8 mouse cellular contexts compared by ENCODE assay signal in genomic region chr15:101860421-101861130, GRCm38 (mm10). TPM values are rescaled to one million over a fixed set of nuclear protein-coding genes. Genes with fewer than 3 reads are reported as not detected.
DNase-seq lines count a peak whose midpoint lies in the region; ATAC-seq and TF ChIP-seq lines count a peak whose summit lies in the region.
"Had no signal": no experiment of that assay in that cellular context is flagged by ENCODE, and none has a peak within 500 bp of the region (broad histone marks: within the 10 kb centered on the region; RNA-seq: fewer than 3 reads in every experiment).

No protein-coding gene starts in this region.

- H3K4me2 ChIP-seq in neural tube, embryonic 11.5 days (ENCODE audit: low read depth), result peak overlapping the region; percentile 87; the same call in 1 of the 2 replicates
- peak overlapping the region; percentile 88 for H3K4me2 ChIP-seq in forebrain, embryonic 15.5 days (replicated peaks)
- peak overlapping the region; percentile 70 for H3K4me2 ChIP-seq in stomach, postnatal 0 days (replicated peaks; ENCODE audit: low read depth)

- H3K36me3 ChIP-seq in neural tube, embryonic 11.5 days (ENCODE audit: control insufficient read depth, insufficient read depth, low read length), result no peaks in the 10 kb centered on the region
- no peaks in the 10 kb centered on the region for H3K36me3 ChIP-seq in forebrain, embryonic 15.5 days
- H3K36me3 ChIP-seq in stomach, postnatal 0 days (ENCODE audit: control insufficient read depth, insufficient read depth, low read length), result no peaks in the 10 kb centered on the region

- peak; percentile 66 for TF ChIP-seq CTCF in stomach, postnatal 0 days (IDR thresholded peaks at IDR 0.05; ENCODE audit: low read depth)

- H3K4me1 ChIP-seq in neural tube, embryonic 11.5 days (ENCODE audit: control insufficient read depth, insufficient read depth, low read length), result peaks cover 4% of the 10 kb centered on the region; the same call in 1 of the 2 replicates
- peaks cover 16% of the 10 kb centered on the region for H3K4me1 ChIP-seq in forebrain, embryonic 15.5 days
- H3K4me1 ChIP-seq in stomach, postnatal 0 days (replicated peaks; ENCODE audit: control insufficient read depth, insufficient read depth), result no peaks in the 10 kb centered on the region

- no peak for ATAC-seq in neural tube, embryonic 11.5 days (ENCODE audit: insufficient read depth, low FRiP score, low TSS enrichment)
- no peak for ATAC-seq in forebrain, embryonic 15.5 days (replicated peaks)
- no peak for ATAC-seq in stomach, postnatal 0 days (ENCODE audit: low FRiP score, low TSS enrichment)

- H3K27me3 ChIP-seq in neural tube, embryonic 11.5 days (ENCODE audit: control insufficient read depth, insufficient read depth, low read length), result peaks cover 24% of the 10 kb centered on the region
- H3K27me3 ChIP-seq in forebrain, embryonic 15.5 days, result peaks cover 32% of the 10 kb centered on the region
- H3K27me3 ChIP-seq in stomach, postnatal 0 days (ENCODE audit: control insufficient read depth, insufficient read depth, low read length), result no peaks in the 10 kb centered on the region

- WGBS in neural tube, embryonic 11.5 days, result 55% methylated on average over 13 of the region's 13 CpGs
- 62% methylated on average over 13 of the region's 13 CpGs for WGBS in forebrain, embryonic 15.5 days
- 57% methylated on average over 13 of the region's 13 CpGs for WGBS in stomach, postnatal 0 days

- H3K9ac ChIP-seq in neural tube, embryonic 11.5 days (ENCODE audit: low read length), result no peak overlapping the region
- no peak overlapping the region for H3K9ac ChIP-seq in forebrain, embryonic 15.5 days (replicated peaks)
- H3K9ac ChIP-seq in stomach, postnatal 0 days (ENCODE audit: low read length), result peak overlapping the region; percentile 59; the same call in 1 of the 2 replicates

- DNase-seq in neural tube, embryonic 11.5 days (ENCODE audit: low spot score), result no peak
- DNase-seq in neural tube, embryonic 10.5 days (ENCODE audit: extremely low spot score, low spot score), result no peak
- DNase-seq in kidney, postnatal 25 days, result peak; percentile 13 to 40
- DNase-seq in stomach, postnatal 0 days (ENCODE audit: low spot score), result peak; percentile 65
- no peak for DNase-seq in layer of hippocampus, adult 11-12 months (ENCODE audit: low spot score)
- no peak for DNase-seq in adrenal gland, adult 18-20 months (ENCODE audit: low spot score in 2 of 2)

- H3K9me3 ChIP-seq in neural tube, embryonic 11.5 days (ENCODE audit: control insufficient read depth, low read length), result no peaks in the 10 kb centered on the region
- no peaks in the 10 kb centered on the region for H3K9me3 ChIP-seq in forebrain, embryonic 15.5 days
- H3K9me3 ChIP-seq in stomach, postnatal 0 days (ENCODE audit: control insufficient read depth, low read length), result no peaks in the 10 kb centered on the region

- H3K4me3 ChIP-seq in neural tube, embryonic 11.5 days (ENCODE audit: low read depth, low read length), result no peak overlapping the region; the same call in 1 of the 2 replicates
- H3K4me3 ChIP-seq in forebrain, embryonic 15.5 days, result no peak overlapping the region
- peak overlapping the region; percentile 34; the same call in 1 of the 2 replicates for H3K4me3 ChIP-seq in stomach, postnatal 0 days (ENCODE audit: low read depth, low read length)

- TF ChIP-seq EP300 in stomach, postnatal 0 days (optimal IDR thresholded peaks at IDR 0.05), result no peak

- no peak overlapping the region for H3K27ac ChIP-seq in neural tube, embryonic 11.5 days (ENCODE audit: low read depth, low read length)
- no peak overlapping the region for H3K27ac ChIP-seq in forebrain, embryonic 15.5 days (replicated peaks)
- no peak overlapping the region for H3K27ac ChIP-seq in stomach, postnatal 0 days (replicated peaks)
- H3K27ac ChIP-seq: macrophage had no signal

RNA-seq across cellular contexts. Expression of gene Krt77, which starts 8.9 kb away (rescaled TPM):
- polyA plus RNA-seq in neural tube, embryonic 11.5 days (2014; fragmentation: Nextera tagmentation; extraction: Ambion mirVana), result not detected in 2 replicates
- polyA plus RNA-seq in forebrain, embryonic 15.5 days (2015; fragmentation: Nextera tagmentation; extraction: Ambion mirVana), result 0.47 and 1.2 TPM in 2 replicates
- 5.1 and 5.3 TPM in 2 replicates for polyA plus RNA-seq in stomach, postnatal 0 days (2015; fragmentation: Nextera tagmentation; extraction: Ambion mirVana)
- total RNA-seq in adrenal gland, adult 18-20 months (2021), result not detected
- polyA plus RNA-seq: macrophage had no signal

RNA-seq across cellular contexts. Expression of gene Krt1, which starts 10.0 kb away (rescaled TPM):
- polyA plus RNA-seq in neural tube, embryonic 11.5 days (2014; fragmentation: Nextera tagmentation; extraction: Ambion mirVana), result 0.53 and 0.74 TPM in 2 replicates
- polyA plus RNA-seq in forebrain, embryonic 15.5 days (2015; fragmentation: Nextera tagmentation; extraction: Ambion mirVana), result 8.4 and 8.6 TPM in 2 replicates
- 588 and 700 TPM in 2 replicates for polyA plus RNA-seq in stomach, postnatal 0 days (2015; fragmentation: Nextera tagmentation; extraction: Ambion mirVana)
- under 1 TPM in 1 of 2 experiments, not detected in 1; 0.56 TPM for total RNA-seq in adrenal gland, adult 18-20 months (2021)
- polyA plus RNA-seq: macrophage had no signal

RNA-seq across cellular contexts. Expression of gene Krt76, which starts 32.1 kb away (rescaled TPM):
- polyA plus RNA-seq in neural tube, embryonic 11.5 days (2014; fragmentation: Nextera tagmentation; extraction: Ambion mirVana), result not detected in 2 replicates
- not detected in 2 replicates for polyA plus RNA-seq in forebrain, embryonic 15.5 days (2015; fragmentation: Nextera tagmentation; extraction: Ambion mirVana)
- 1.9 and 2.2 TPM in 2 replicates for polyA plus RNA-seq in stomach, postnatal 0 days (2015; fragmentation: Nextera tagmentation; extraction: Ambion mirVana)
- total RNA-seq in adrenal gland, adult 18-20 months (2021), result under 1 TPM in 1 of 2 experiments, not detected in 1; 0.13 TPM
- polyA plus RNA-seq: macrophage had no signal

RNA-seq across cellular contexts. Expression of gene Krt2, which starts 42.6 kb away (rescaled TPM):
- not detected in 2 replicates for polyA plus RNA-seq in neural tube, embryonic 11.5 days (2014; fragmentation: Nextera tagmentation; extraction: Ambion mirVana)
- not detected in 2 replicates for polyA plus RNA-seq in forebrain, embryonic 15.5 days (2015; fragmentation: Nextera tagmentation; extraction: Ambion mirVana)
- not detected in 2 replicates for polyA plus RNA-seq in stomach, postnatal 0 days (2015; fragmentation: Nextera tagmentation; extraction: Ambion mirVana)
- not detected for total RNA-seq in adrenal gland, adult 18-20 months (2021)
- polyA plus RNA-seq: macrophage had no signal

RNA-seq across cellular contexts. Expression of gene Krt73, which starts 58.4 kb away (rescaled TPM):
- polyA plus RNA-seq in neural tube, embryonic 11.5 days (2014; fragmentation: Nextera tagmentation; extraction: Ambion mirVana), result not detected in 2 replicates
- 0.43 and 1.1 TPM in 2 replicates for polyA plus RNA-seq in forebrain, embryonic 15.5 days (2015; fragmentation: Nextera tagmentation; extraction: Ambion mirVana)
- not detected in 2 replicates for polyA plus RNA-seq in stomach, postnatal 0 days (2015; fragmentation: Nextera tagmentation; extraction: Ambion mirVana)
- not detected for total RNA-seq in adrenal gland, adult 18-20 months (2021)
- polyA plus RNA-seq: macrophage had no signal

Comparison
In these comparisons a context has a peak if more than half of its experiments do, and no peak if none do; other contexts are left out.
1. DNase-seq: peak in kidney, postnatal 25 days (2 of 2) and stomach, postnatal 0 days (single experiment); none in neural tube, embryonic 11.5 days (single experiment), neural tube, embryonic 10.5 days (single experiment), layer of hippocampus, adult 11-12 months (single experiment) and adrenal gland, adult 18-20 months (0 of 2).
2. RNA of gene Krt1, which starts 10.0 kb away (polyA plus RNA-seq): 588 to 700 TPM in stomach, postnatal 0 days; 8.4 to 8.6 TPM in forebrain, embryonic 15.5 days and 0.53 to 0.74 TPM in neural tube, embryonic 11.5 days; every median in the first group is over 10 times any median in the second.
3. Peak in every context shown above with its lines, with median percentiles within 50 percentile points of each other: H3K4me2 ChIP-seq.